Mouse (Mus musculus): ENCODE results near the gene Kank3.

DNA sequence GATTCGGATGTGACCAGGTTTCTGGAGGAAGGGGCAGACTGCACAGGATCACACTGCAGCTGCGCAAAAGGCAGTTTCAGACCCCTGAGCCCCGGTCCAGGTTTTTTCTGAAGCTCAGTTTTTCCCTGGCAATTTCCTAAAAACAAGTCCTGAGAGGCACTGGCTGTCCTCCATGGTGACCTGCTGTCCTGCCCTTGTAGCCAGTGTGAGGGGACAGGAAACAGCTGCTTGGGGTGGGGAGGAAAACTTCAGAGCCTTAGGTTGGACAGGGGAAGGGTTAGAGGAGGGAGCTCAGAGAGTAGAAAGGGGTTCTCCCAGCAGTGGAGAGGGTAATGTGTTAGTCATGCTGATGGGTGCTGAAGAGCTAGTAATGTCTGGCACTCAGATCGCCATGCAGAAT lies 2.7 kb downstream of the Kank3 start:
- TF ChIP-seq CTCF (IDR thresholded peaks at IDR 0.05; ENCODE audit: borderline replicate concordance, insufficient read depth, low read length): no peak
- TF ChIP-seq POLR2A (IDR thresholded peaks at IDR 0.05; ENCODE audit: low read depth, low read length): no peak

All from embryonic fibroblast, embryonic 13.5 days (primary cell).